Mouse (Mus musculus) heart, embryonic 11.5 days (tissue): ENCODE results near the gene Vwa5b1. TPM values are rescaled to one million over a fixed set of nuclear protein-coding genes. Genes with fewer than 3 reads are reported as not detected.

Experiments
- ATAC-seq: fragments of 200-750 bp; cut with Nextera tagmentation; replicated peaks from 2 replicates; pipeline ENCODE4 v1.8.0; 2017; ENCODE audit warnings: moderate library complexity; ENCODE audit not compliant: insufficient number of reproducible peaks, low FRiP score, low TSS enrichment
- H3K27ac ChIP-seq: fragments of 300-500 bp; sonication (generic); 2 replicates; pipeline ENCODE4 v1.5.1; 2014; ENCODE audit warnings: mild to moderate bottlenecking, low read depth, low read length
- H3K27me3 ChIP-seq: fragments of 300-500 bp; sonication (generic); 2 replicates; pipeline ENCODE4 v1.6.1; 2014; ENCODE audit warnings: mild to moderate bottlenecking, low read length, mixed read lengths; ENCODE audit not compliant: control insufficient read depth, insufficient read depth
- H3K36me3 ChIP-seq: fragments of 300-500 bp; sonication (generic); 2 replicates; pipeline ENCODE4 v1.6.1; 2014; ENCODE audit warnings: mild to moderate bottlenecking, low read length, moderate library complexity, mixed read lengths; ENCODE audit not compliant: control insufficient read depth, insufficient read depth
- H3K4me1 ChIP-seq: fragments of 300-500 bp; sonication (generic); 2 replicates; pipeline ENCODE4 v1.6.1; 2014; ENCODE audit warnings: low read length; ENCODE audit not compliant: control insufficient read depth, insufficient read depth
- H3K4me2 ChIP-seq: fragments of 300-500 bp; sonication (generic); 2 replicates; pipeline ENCODE4 v1.6.1; 2014; ENCODE audit warnings: mild to moderate bottlenecking, moderate library complexity
- H3K4me3 ChIP-seq: fragments of 300-500 bp; sonication (generic); 2 replicates; pipeline ENCODE4 v1.5.1; 2014; ENCODE audit warnings: low read depth, low read length
- H3K9ac ChIP-seq: fragments of 300-500 bp; sonication (generic); 2 replicates; pipeline ENCODE4 v1.6.1; 2014; ENCODE audit warnings: mild to moderate bottlenecking, low read depth, low read length, moderate library complexity
- H3K9me3 ChIP-seq: fragments of 300-500 bp; sonication (generic); replicated peaks from 2 replicates; pipeline ENCODE4 v1.6.1; 2016; ENCODE audit warnings: low read length; ENCODE audit not compliant: control insufficient read depth
- WGBS: fragments of 180-500 bp; shearing (Covaris S2); extraction: QIAGEN DNeasy Blood & Tissue Kit; methylation state at CpG from one replicate; pipeline ENCODE4 v1.1.7; 2014; ENCODE audit not compliant: insufficient replicate concordance; 5-methylcytosine and 5-hydroxymethylcytosine counted together
- polyA plus RNA-seq: library from polyadenylated mRNA; unstranded; fragments of >200 nt; fragmentation: Nextera tagmentation; extraction: Ambion mirVana; gene quantifications from 2 replicates; pipeline ENCODE4 v1.2.1, GENCODE M21; 2014

Vwa5b1 gene
- polyA plus RNA-seq, 1 experiment from 2014 or later = not detected

- no peak for ATAC-seq
- Histone ChIP-seq H3K4me3 (no peak overlapping the region), H3K4me2 (no peak overlapping the region), H3K36me3 (no peaks in the 10 kb centered on the region), H3K4me1 (no peaks in the 10 kb centered on the region), H3K9ac (no peak overlapping the region), H3K27me3 (peaks cover 59% of the 10 kb centered on the region), H3K27ac (no peak overlapping the region), H3K9me3 (no peaks in the 10 kb centered on the region)
- WGBS = 80% methylated on average over 4 of the region's 4 CpGs
Measured at GRCm38 (mm10) chr4:138548960-138549359, 86.7 kb downstream of the Vwa5b1 start.

GRCm38 (mm10) chr4:138548124-138548561 lies 87.5 kb downstream of the Vwa5b1 start:
- no peaks in the 10 kb centered on the region for H3K9me3 ChIP-seq
- no peak overlapping the region for H3K4me3 ChIP-seq
- H3K36me3 ChIP-seq = no peaks in the 10 kb centered on the region
- no peak overlapping the region for H3K9ac ChIP-seq
- WGBS = 11% methylated on average over 10 of the region's 10 CpGs
- no peak overlapping the region for H3K4me2 ChIP-seq
- no peaks in the 10 kb centered on the region for H3K4me1 ChIP-seq
- ATAC-seq = no peak
- H3K27me3 ChIP-seq = peaks cover 51% of the 10 kb centered on the region
- H3K27ac ChIP-seq = no peak overlapping the region

GRCm38 (mm10) chr4:138547556-138547955 lies 88.1 kb downstream of the Vwa5b1 start:
- H3K4me3 ChIP-seq = no peak overlapping the region
- no peaks in the 10 kb centered on the region for H3K36me3 ChIP-seq
- peaks cover 49% of the 10 kb centered on the region for H3K27me3 ChIP-seq
- no peak overlapping the region for H3K9ac ChIP-seq
- no peaks in the 10 kb centered on the region for H3K9me3 ChIP-seq
- 12% methylated on average over 10 of the region's 10 CpGs for WGBS
- H3K27ac ChIP-seq = no peak overlapping the region
- no peak for ATAC-seq
- H3K4me2 ChIP-seq = no peak overlapping the region
- H3K4me1 ChIP-seq = no peaks in the 10 kb centered on the region

- H3K27ac ChIP-seq = no peak overlapping the region
- H3K4me2 ChIP-seq = no peak overlapping the region
- no peaks in the 10 kb centered on the region for H3K4me1 ChIP-seq
- H3K36me3 ChIP-seq = no peaks in the 10 kb centered on the region
- H3K4me3 ChIP-seq = no peak overlapping the region
- no peak for ATAC-seq
- 51% methylated on average over 6 of the region's 6 CpGs for WGBS
- no peak overlapping the region for H3K9ac ChIP-seq
- peaks cover 44% of the 10 kb centered on the region for H3K27me3 ChIP-seq
- no peaks in the 10 kb centered on the region for H3K9me3 ChIP-seq
Measured at GRCm38 (mm10) chr4:138547041-138547440, 88.6 kb downstream of the Vwa5b1 start.

GRCm38 (mm10) chr4:138546241-138546640 lies 89.4 kb downstream of the Vwa5b1 start:
- Histone ChIP-seq H3K9ac (no peak overlapping the region), H3K9me3 (no peaks in the 10 kb centered on the region), H3K4me2 (no peak overlapping the region), H3K27ac (no peak overlapping the region), H3K27me3 (peaks cover 42% of the 10 kb centered on the region), H3K4me1 (no peaks in the 10 kb centered on the region), H3K36me3 (no peaks in the 10 kb centered on the region), H3K4me3 (no peak overlapping the region)
- 67% methylated on average over 11 of the region's 11 CpGs for WGBS
- no peak for ATAC-seq

- H3K27ac ChIP-seq = no peak overlapping the region
- H3K9me3 ChIP-seq = no peaks in the 10 kb centered on the region
- no peaks in the 10 kb centered on the region for H3K4me1 ChIP-seq
- WGBS = 44% methylated on average over 12 of the region's 12 CpGs
- H3K4me3 ChIP-seq = no peak overlapping the region
- no peaks in the 10 kb centered on the region for H3K36me3 ChIP-seq
- peaks cover 36% of the 10 kb centered on the region for H3K27me3 ChIP-seq
- no peak overlapping the region for H3K9ac ChIP-seq
- no peak for ATAC-seq
- no peak overlapping the region for H3K4me2 ChIP-seq
Measured at GRCm38 (mm10) chr4:138543177-138543576, 92.5 kb downstream of the Vwa5b1 start.

- no peak overlapping the region for H3K4me2 ChIP-seq
- H3K27me3 ChIP-seq = peaks cover 13% of the 10 kb centered on the region; the same call in 1 of the 2 replicates
- H3K4me3 ChIP-seq = no peak overlapping the region
- no peak for ATAC-seq
- H3K27ac ChIP-seq = no peak overlapping the region
- no peaks in the 10 kb centered on the region for H3K36me3 ChIP-seq
- H3K9ac ChIP-seq = no peak overlapping the region
- 52% methylated on average over 4 of the region's 4 CpGs for WGBS
- H3K9me3 ChIP-seq = peaks cover 5% of the 10 kb centered on the region; the same call in 1 of the 2 replicates
- no peaks in the 10 kb centered on the region for H3K4me1 ChIP-seq
Measured at GRCm38 (mm10) chr4:138538084-138538449, 97.6 kb downstream of the Vwa5b1 start.

GRCm38 (mm10) chr4:138537210-138538083 lies 98.2 kb downstream of the Vwa5b1 start:
- Histone ChIP-seq H3K27me3 (peaks cover 9% of the 10 kb centered on the region; the same call in 1 of the 2 replicates), H3K36me3 (no peaks in the 10 kb centered on the region), H3K4me3 (no peak overlapping the region), H3K4me2 (no peak overlapping the region), H3K9me3 (peaks cover 5% of the 10 kb centered on the region; the same call in 1 of the 2 replicates), H3K27ac (no peak overlapping the region), H3K9ac (no peak overlapping the region), H3K4me1 (no peaks in the 10 kb centered on the region)
- 26% methylated on average over 10 of the region's 10 CpGs for WGBS
- ATAC-seq = no peak

- Histone ChIP-seq H3K4me1 (no peaks in the 10 kb centered on the region), H3K27ac (no peak overlapping the region), H3K4me3 (no peak overlapping the region), H3K9me3 (peaks cover 5% of the 10 kb centered on the region; the same call in 1 of the 2 replicates), H3K27me3 (peaks cover 8% of the 10 kb centered on the region; the same call in 1 of the 2 replicates), H3K36me3 (no peaks in the 10 kb centered on the region), H3K9ac (no peak overlapping the region), H3K4me2 (no peak overlapping the region)
- ATAC-seq = no peak
- WGBS = 87% methylated on average over 12 of the region's 12 CpGs
Measured at GRCm38 (mm10) chr4:138535610-138536009, 100.1 kb downstream of the Vwa5b1 start.
